ENCODE assay signal across 21 mouse cellular contexts in genomic region chr13:30902286-30902685, GRCm38 (mm10). TPM values are rescaled to one million over a fixed set of nuclear protein-coding genes. Genes with fewer than 3 reads are reported as not detected.
DNase-seq lines count a peak whose midpoint lies in the region.
"Had no signal": no experiment of that assay in that cellular context is flagged by ENCODE, and none has a peak within 500 bp of the region (broad histone marks: within the 10 kb centered on the region; RNA-seq: fewer than 3 reads in every experiment).

No protein-coding gene starts in this region.

- DNase-seq in adrenal gland, adult 2 months, result peak; percentile 61
- DNase-seq in adrenal gland, adult 18-20 months (ENCODE audit: low spot score in 2 of 2), result no peak
- peak; percentile 46 for DNase-seq in heart, adult 11 months
- no peak for DNase-seq in heart, postnatal 25 days (ENCODE audit: low spot score)
- DNase-seq in embryo, embryonic 10.5 days (ENCODE audit: low spot score), result peak; percentile 23
- DNase-seq in lung, postnatal 4 days, result no peak
- no peak for DNase-seq in left cerebral cortex, adult 18-20 months (ENCODE audit: low spot score in 2 of 2)
- DNase-seq: cerebellum, adult 2 months; gastrocnemius, postnatal 25 days; heart, postnatal 4 days; kidney, adult 11 months; kidney, adult 9 months had no signal

- intact Hi-C loops in heart, postnatal 25 days (cut with DNase I), result loop anchor here (5.0 kb wide), 1 partner anchor 715 kb away; no protein-coding TSS in a partner anchor

RNA-seq across cellular contexts. Expression of gene Hus1b, which starts 45.3 kb away (rescaled TPM):
- under 1 TPM; 0.23 to 0.31 TPM for total RNA-seq in adrenal gland, adult 2 months (2021)
- 0.27 TPM in 1 of 2 replicates, not detected in the other for polyA plus RNA-seq in adrenal gland, adult 2 months (2012; rRNA removed)
- under 1 TPM; 0.26 to 0.27 TPM for total RNA-seq in adrenal gland, adult 18-20 months (2021)
- not detected for total RNA-seq in heart, postnatal 25 days (2021)
- under 1 TPM; 0.47 to 0.72 TPM for total RNA-seq in left cerebral cortex, adult 18-20 months (2021)
- polyA plus RNA-seq: activated CD4-positive, CD25-positive, alpha-beta regulatory T cell, adult 4 months; embryonic facial prominence, embryonic 13.5 days; forebrain, embryonic 12.5 days; forebrain, embryonic 16.5 days; heart, embryonic 13.5 days; heart, postnatal 0 days; hindbrain, embryonic 12.5 days; hindbrain, postnatal 0 days; Patski had no signal

Comparison
In these comparisons a context has a peak if more than half of its experiments do, and no peak if none do; other contexts are left out.
1. DNase-seq: peak in adrenal gland, adult 2 months (single experiment), heart, adult 11 months (single experiment) and embryo, embryonic 10.5 days (single experiment); none in adrenal gland, adult 18-20 months (0 of 2), heart, postnatal 25 days (single experiment), lung, postnatal 4 days (0 of 2) and left cerebral cortex, adult 18-20 months (0 of 2).